Mouse (Mus musculus) myocyte (in vitro differentiated cells): Measurements from ENCODE around the gene Snu13.

ENCODE experiments used
- E2F4 ChIP-seq: IDR thresholded peaks from one replicate; pipeline ENCODE4 v1.6.1; 2011; ENCODE audit warnings: mild to moderate bottlenecking, control low read depth, moderate library complexity; ENCODE audit not compliant: insufficient read depth
- MAX ChIP-seq: IDR thresholded peaks from one replicate; pipeline ENCODE4 v1.6.1; 2011; ENCODE audit warnings: low read depth, mild to moderate bottlenecking, control low read depth
- MYOD1 ChIP-seq, 3 experiments: IDR thresholded peaks; one replicate each; pipeline ENCODE4 v1.6.1; 2011; ENCODE audit warnings: control low read depth in 2 of 3, low read depth in 2 of 3, mild to moderate bottlenecking in 2 of 3, moderate library complexity in 1 of 3; ENCODE audit not compliant: insufficient read length in 2 of 3, control insufficient read depth in 1 of 3
- MYOG ChIP-seq, 3 experiments: IDR thresholded peaks; one replicate each; pipeline ENCODE4 v1.6.1; 2011; ENCODE audit warnings: control low read depth in 2 of 3, low read depth in 2 of 3, mild to moderate bottlenecking in 2 of 3; ENCODE audit not compliant: insufficient read length in 2 of 3, control insufficient read depth in 1 of 3, insufficient read depth in 1 of 3
- POLR2A ChIP-seq: IDR thresholded peaks from one replicate; pipeline ENCODE4 v1.6.1; 2011; ENCODE audit warnings: low read depth, mild to moderate bottlenecking, control low read depth, moderate library complexity; ENCODE audit not compliant: insufficient read length
- POLR2AphosphoS2 ChIP-seq: IDR thresholded peaks from one replicate; pipeline ENCODE4 v1.6.1; 2011; ENCODE audit warnings: low read depth, control low read depth; ENCODE audit not compliant: insufficient read length
- TCF12 ChIP-seq: IDR thresholded peaks from one replicate; pipeline ENCODE4 v1.6.1; 2011; ENCODE audit warnings: mild to moderate bottlenecking, control low read depth; ENCODE audit not compliant: poor library complexity, insufficient read depth, severe bottlenecking
- TCF3 ChIP-seq: IDR thresholded peaks from one replicate; pipeline ENCODE4 v1.6.1; 2011; ENCODE audit warnings: low read depth, control low read depth; ENCODE audit not compliant: insufficient read length

- TF ChIP-seq POLR2A (no peak), MYOD1 (IDR thresholded peaks at IDR 0.05; ENCODE audit: control insufficient read depth in 1 of 3, insufficient read length in 2 of 3, low read depth in 2 of 3) (no peak), MAX (no peak), TCF12 (no peak), E2F4 (no peak), TCF3 (no peak), POLR2AphosphoS2 (no peak), MYOG (IDR thresholded peaks at IDR 0.05; ENCODE audit: control insufficient read depth in 1 of 3, insufficient read depth in 1 of 3, insufficient read length in 2 of 3, low read depth in 2 of 3) (no peak)
Measured at GRCm38 (mm10) chr15:82022535-82023088, 24.8 kb downstream of the Snu13 start.
